Mouse (Mus musculus): ENCODE results near the gene Npffr2. TPM values are rescaled to one million over a fixed set of nuclear protein-coding genes. Genes with fewer than 3 reads are reported as not detected.
"Not testable (repeated sequence)": the region's sequence is repeated elsewhere in the genome, so short reads cannot be mapped to it uniquely, and the experiment has no call there.

Npffr2 gene
- not detected for total RNA-seq (2021)
- long read RNA-seq, experiment 1: 0 reads
- long read RNA-seq, experiment 2: 0 reads

GRCm38 (mm10) chr5:89526878-89527578 lies at the start of gene Npffr2:
Npffr2 (plus strand) TSS chr5:89527429.
- no peak for DNase-seq (ENCODE audit: low spot score)

- no peak for DNase-seq (ENCODE audit: low spot score)
Observed at GRCm38 (mm10) chr5:89492560-89492959, 34.7 kb upstream of the Npffr2 start.

GRCm38 (mm10) chr5:89500182-89500581 lies 27.0 kb upstream of the Npffr2 start:
- no peak for DNase-seq (ENCODE audit: low spot score)

DNA sequence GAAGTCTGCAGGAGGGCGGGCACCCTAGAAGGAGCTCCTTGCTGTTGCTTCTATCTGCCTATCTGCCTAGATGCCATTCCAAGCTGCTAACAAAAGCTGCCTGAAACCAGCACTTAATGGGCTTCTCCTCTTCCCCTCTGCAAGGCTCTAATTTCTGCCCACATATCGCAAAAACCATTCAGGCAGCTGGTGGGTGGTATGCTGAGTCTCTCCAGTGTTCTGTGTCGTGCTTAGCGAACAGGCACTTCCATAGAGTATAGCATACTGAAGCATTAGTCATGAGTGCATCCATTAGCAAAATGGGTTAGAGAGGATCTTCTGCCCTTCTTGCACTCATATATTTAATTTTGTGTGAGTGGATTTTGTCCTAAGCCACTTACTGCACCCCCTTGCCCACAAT lies 8.6 kb upstream of the Npffr2 start:
- DNase-seq (ENCODE audit: low spot score): no peak

GRCm38 (mm10) chr5:89526181-89526778 lies 949 bp upstream of the Npffr2 start:
- no peak for DNase-seq (ENCODE audit: low spot score)

GRCm38 (mm10) chr5:89528951-89529350 lies 1.7 kb downstream of the Npffr2 start:
- DNase-seq (ENCODE audit: low spot score): no peak

DNA sequence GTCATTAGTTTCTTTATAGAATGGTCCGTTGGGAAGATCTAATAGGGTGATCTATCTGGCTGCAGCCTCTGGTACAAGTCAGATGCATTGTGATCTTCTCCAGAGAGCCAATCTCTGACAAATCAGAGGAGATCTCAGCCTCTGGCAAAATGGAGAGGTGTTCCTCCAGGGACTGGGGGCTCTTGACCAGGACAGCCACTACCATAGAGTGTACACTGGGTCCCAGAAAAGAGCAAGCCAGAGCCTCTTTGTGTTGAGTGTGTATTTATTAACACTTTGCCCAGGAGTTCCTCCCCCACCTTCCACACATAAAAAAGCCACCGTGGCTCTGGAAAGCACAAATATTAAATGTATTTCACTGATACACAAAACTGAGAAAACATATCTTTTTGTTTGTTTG lies 2.2 kb downstream of the Npffr2 start:
- DNase-seq (ENCODE audit: low spot score): no peak

DNA sequence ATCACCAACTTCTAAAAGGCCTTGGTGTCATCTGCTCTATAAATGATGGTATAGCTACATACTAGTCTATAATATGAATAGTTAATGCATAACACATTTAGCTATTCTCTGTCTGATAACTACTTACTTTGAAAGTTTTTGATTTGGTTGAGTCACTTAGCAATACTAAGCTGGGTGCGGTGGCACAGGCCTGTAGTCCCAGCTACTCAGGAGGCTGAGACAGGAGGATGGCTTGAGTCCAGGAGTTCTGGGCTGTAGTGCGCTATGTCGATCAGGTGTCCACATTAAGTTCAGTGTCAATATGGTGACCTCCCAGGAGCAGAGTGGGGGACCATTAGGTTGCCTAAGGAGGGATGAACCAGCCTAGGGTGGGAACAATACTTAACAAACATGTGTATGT lies 8.8 kb downstream of the Npffr2 start:
- no peak for DNase-seq (ENCODE audit: low spot score)

- DNase-seq (ENCODE audit: low spot score): no peak
Observed at GRCm38 (mm10) chr5:89542472-89542871, 15.2 kb downstream of the Npffr2 start.

- DNase-seq (ENCODE audit: low spot score): peak; percentile 12
Observed at GRCm38 (mm10) chr5:89543476-89543875, 16.2 kb downstream of the Npffr2 start.

DNA sequence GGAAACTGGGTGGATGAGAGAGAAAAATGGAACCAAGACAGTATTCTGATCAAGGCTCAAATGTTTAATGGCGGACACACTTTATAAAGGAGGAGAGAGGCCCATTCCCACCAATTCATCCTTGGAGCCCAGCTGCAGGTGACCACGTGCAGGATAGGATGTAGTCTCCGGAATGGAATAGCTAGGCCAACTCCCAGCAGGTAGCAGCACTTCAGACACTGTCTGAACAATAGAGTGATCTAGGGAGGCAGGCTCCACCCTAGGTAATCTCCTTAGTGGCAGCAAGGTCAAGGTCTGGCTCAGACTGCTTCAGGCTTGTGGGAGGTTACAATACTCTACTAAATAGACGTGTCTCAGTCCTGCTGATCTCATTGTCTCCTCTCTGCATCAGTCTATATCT lies 31.9 kb downstream of the Npffr2 start:
- DNase-seq (ENCODE audit: low spot score): not testable (repeated sequence)

DNA sequence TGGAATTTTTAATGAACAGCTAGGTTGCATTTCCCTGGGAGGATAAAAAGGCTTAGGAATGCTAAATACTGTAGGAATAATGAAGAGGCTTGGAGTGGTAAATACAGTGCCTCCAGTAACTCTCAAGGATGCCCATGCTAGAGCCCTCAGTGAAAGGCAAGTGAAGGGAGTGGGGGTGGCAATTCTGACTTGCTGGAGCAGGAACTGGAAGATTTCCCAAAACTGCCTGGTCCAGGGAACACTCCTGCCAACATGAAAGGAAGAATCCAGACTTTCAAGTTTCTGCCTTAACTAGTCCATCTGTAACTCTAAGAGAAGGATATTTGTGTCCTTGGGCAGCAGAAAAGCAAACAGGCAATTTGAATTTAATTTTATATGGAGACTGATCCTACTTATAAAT lies 34.2 kb downstream of the Npffr2 start:
- no peak for DNase-seq (ENCODE audit: low spot score)

- no peak for DNase-seq (ENCODE audit: low spot score)
Observed at GRCm38 (mm10) chr5:89578678-89579077, 51.4 kb downstream of the Npffr2 start.

- DNase-seq (ENCODE audit: low spot score): no peak
Observed at GRCm38 (mm10) chr5:89579181-89579580, 52.0 kb downstream of the Npffr2 start.

- DNase-seq (ENCODE audit: low spot score): no peak
Observed at GRCm38 (mm10) chr5:89581143-89581542, 53.9 kb downstream of the Npffr2 start.

GRCm38 (mm10) chr5:89581742-89582366 lies 54.6 kb downstream of the Npffr2 start:
- DNase-seq (ENCODE audit: low spot score): no peak

DNA sequence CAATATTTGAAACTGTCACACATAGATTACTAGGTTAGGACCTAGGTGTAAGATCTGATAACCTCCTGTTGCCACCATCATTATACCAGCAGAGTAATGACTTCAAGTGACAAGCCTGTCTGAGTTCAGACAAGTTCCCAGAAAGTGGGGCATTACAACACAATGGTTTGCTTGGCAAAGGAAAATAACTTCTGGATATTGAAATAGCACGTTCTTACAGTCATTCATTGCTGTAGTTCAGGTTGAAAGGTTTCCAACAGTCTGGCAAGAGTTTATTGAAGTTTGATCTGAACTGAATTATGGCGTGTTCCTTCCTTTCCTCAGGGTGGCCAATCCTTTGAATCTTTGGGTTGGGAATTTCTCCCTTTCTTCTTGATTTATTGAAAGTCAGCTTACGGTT lies 57.8 kb downstream of the Npffr2 start:
- no peak for DNase-seq (ENCODE audit: low spot score)

- DNase-seq (ENCODE audit: low spot score): no peak
Observed at GRCm38 (mm10) chr5:89592301-89592700, 65.1 kb downstream of the Npffr2 start.

- no peak for DNase-seq (ENCODE audit: low spot score)
Observed at GRCm38 (mm10) chr5:89611322-89612015, 84.2 kb downstream of the Npffr2 start.

GRCm38 (mm10) chr5:89612262-89612661 lies 85.0 kb downstream of the Npffr2 start:
- no peak for DNase-seq (ENCODE audit: low spot score)

GRCm38 (mm10) chr5:89631599-89631998 lies 104.4 kb downstream of the Npffr2 start:
- DNase-seq (ENCODE audit: low spot score): no peak
